18 mouse cellular contexts compared by ENCODE assay signal in the genomic region with DNA sequence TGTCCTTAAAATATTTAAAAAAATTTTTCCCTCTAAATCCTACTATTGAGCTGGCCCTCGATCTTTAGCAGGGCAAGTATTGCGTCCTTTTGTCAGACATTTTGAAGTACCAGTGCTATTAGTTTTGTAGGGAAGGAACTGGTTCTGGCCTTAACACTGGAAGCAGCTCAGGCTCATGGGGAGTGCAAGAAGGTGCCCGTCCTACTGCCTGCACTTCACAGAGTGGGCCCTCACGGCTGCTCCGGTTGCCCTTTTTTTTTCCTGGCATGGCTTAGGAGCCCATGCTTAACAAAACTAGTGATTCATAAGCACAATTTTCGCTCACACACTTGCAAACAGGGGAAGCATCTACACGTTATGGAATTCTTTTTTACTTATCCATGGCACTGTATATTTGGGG. TPM values are rescaled to one million over a fixed set of nuclear protein-coding genes. Genes with fewer than 3 reads are reported as not detected.
DNase-seq lines count a peak whose midpoint lies in the region; ATAC-seq and TF ChIP-seq lines count a peak whose summit lies in the region.
"Had no signal": no experiment of that assay in that cellular context is flagged by ENCODE, and none has a peak within 500 bp of the region (broad histone marks: within the 10 kb centered on the region; RNA-seq: fewer than 3 reads in every experiment).

No protein-coding gene starts in this region.

- intact Hi-C loops in left cerebral cortex, adult 2 months (cut with DNase I), result no loop called here

- H3K36me3 ChIP-seq in neural tube, embryonic 15.5 days, result no peaks in the 10 kb centered on the region
- H3K36me3 ChIP-seq: G1E; heart, embryonic 13.5 days; hindbrain, embryonic 15.5 days had no signal

- ATAC-seq in neural tube, embryonic 15.5 days (ENCODE audit: low FRiP score), result no peak

- peaks cover 45% of the 10 kb centered on the region for H3K27me3 ChIP-seq in neural tube, embryonic 15.5 days (replicated peaks)

- peak overlapping the region; percentile 57 for H3K4me2 ChIP-seq in neural tube, embryonic 15.5 days
- H3K4me2 ChIP-seq: heart, embryonic 13.5 days; hindbrain, embryonic 15.5 days had no signal

- 4% methylated on average over 7 of the region's 7 CpGs for WGBS in neural tube, embryonic 15.5 days

- peak overlapping the region; percentile 57 for H3K4me3 ChIP-seq in neural tube, embryonic 15.5 days (replicated peaks)
- no peak overlapping the region for H3K4me3 ChIP-seq in left cerebral cortex, adult 2 months
- H3K4me3 ChIP-seq: heart, embryonic 13.5 days; hindbrain, embryonic 15.5 days; megakaryocyte, embryonic 14.5 days had no signal

- peak; percentile 7 for DNase-seq in gastrocnemius, postnatal 25 days
- no peak for DNase-seq in gastrocnemius, postnatal 4 days (ENCODE audit: low spot score in 2 of 2)
- DNase-seq in testis, postnatal 10 days (ENCODE audit: low spot score), result peak; percentile 34
- DNase-seq in testis, postnatal 14 days (ENCODE audit: low spot score), result no peak
- DNase-seq in kidney, postnatal 4 days, result peak; percentile 40 to 54
- no peak for DNase-seq in left cerebral cortex, adult 2 months (ENCODE audit: extremely low spot score in 1 of 2, low spot score in 2 of 2)
- no peak for DNase-seq in adrenal gland, adult 8-10 months
- DNase-seq: B cell, adult 2 months; cerebellum, adult 11 months; left cerebral cortex, postnatal 4 days; lung, adult 2 months; thymus, adult 18-20 months had no signal

- H3K4me1 ChIP-seq in neural tube, embryonic 15.5 days, result peaks cover 30% of the 10 kb centered on the region
- H3K4me1 ChIP-seq: hindbrain, embryonic 15.5 days had no signal

- TF ChIP-seq CTCF in left cerebral cortex, adult 2 months (IDR thresholded peaks at IDR 0.05), result no peak

- no peaks in the 10 kb centered on the region for H3K9me3 ChIP-seq in neural tube, embryonic 15.5 days (replicated peaks)
- H3K9me3 ChIP-seq: heart, embryonic 13.5 days; hindbrain, embryonic 15.5 days had no signal

- H3K27ac ChIP-seq in neural tube, embryonic 15.5 days (replicated peaks), result no peak overlapping the region
- H3K27ac ChIP-seq in left cerebral cortex, adult 2 months, result no peak overlapping the region
- H3K27ac ChIP-seq: heart, embryonic 13.5 days; hindbrain, embryonic 15.5 days had no signal

- no peak overlapping the region for H3K9ac ChIP-seq in neural tube, embryonic 15.5 days (replicated peaks)
- H3K9ac ChIP-seq: heart, embryonic 13.5 days; hindbrain, embryonic 15.5 days had no signal

RNA-seq across cellular contexts. Expression of gene Hoxa10, which starts 1.7 kb away (rescaled TPM):
- 10 to 100 TPM; 14.8 to 18.4 TPM for total RNA-seq in gastrocnemius, postnatal 25 days (2021)
- 10 to 100 TPM; 31.5 to 32.3 TPM for total RNA-seq in gastrocnemius, postnatal 4 days (2021)
- 48.9 and 69.7 TPM in 2 replicates for polyA plus RNA-seq in neural tube, embryonic 15.5 days (2015; fragmentation: Nextera tagmentation; extraction: Ambion mirVana)
- total RNA-seq in left cerebral cortex, adult 2 months (2021), result not detected
- total RNA-seq in adrenal gland, adult 8-10 months (2022), result under 1 TPM in 2 of 4 experiments, not detected in 2; 0.15 to 0.16 TPM
- total RNA-seq: left cerebral cortex, postnatal 4 days had no signal
- polyA plus RNA-seq: cortical plate, adult 2 months; G1E; heart, embryonic 13.5 days; lung, adult 2 months had no signal

RNA-seq across cellular contexts. Expression of gene Hoxa11, which starts 6.6 kb away (rescaled TPM):
- total RNA-seq in gastrocnemius, postnatal 25 days (2021), result 1 to 10 TPM; 1.4 to 1.8 TPM
- total RNA-seq in gastrocnemius, postnatal 4 days (2021), result 1 to 10 TPM; 6.0 to 6.6 TPM
- polyA plus RNA-seq in neural tube, embryonic 15.5 days (2015; fragmentation: Nextera tagmentation; extraction: Ambion mirVana), result 4.3 and 9.6 TPM in 2 replicates
- not detected for total RNA-seq in left cerebral cortex, adult 2 months (2021)
- total RNA-seq in adrenal gland, adult 8-10 months (2022), result not detected
- total RNA-seq: G1E; left cerebral cortex, postnatal 4 days had no signal
- polyA plus RNA-seq: cortical plate, adult 2 months; G1E; heart, embryonic 13.5 days; hindbrain, embryonic 15.5 days; lung, adult 2 months had no signal

RNA-seq across cellular contexts. Expression of gene Hoxa9, which starts 8.1 kb away (rescaled TPM):
- total RNA-seq in gastrocnemius, postnatal 25 days (2021), result 10 to 100 TPM in 1 of 2 experiments, 1 to 10 TPM in 1; 5.7 to 13.5 TPM
- 10 to 100 TPM; 16.5 to 17.7 TPM for total RNA-seq in gastrocnemius, postnatal 4 days (2021)
- 64.3 and 77.5 TPM in 2 replicates for polyA plus RNA-seq in neural tube, embryonic 15.5 days (2015; fragmentation: Nextera tagmentation; extraction: Ambion mirVana)
- total RNA-seq in left cerebral cortex, adult 2 months (2021), result not detected
- total RNA-seq in adrenal gland, adult 8-10 months (2022), result under 1 TPM in 3 of 4 experiments, not detected in 1; 0.27 to 0.56 (median 0.55) TPM
- total RNA-seq: left cerebral cortex, postnatal 4 days had no signal
- polyA plus RNA-seq: cortical plate, adult 2 months; G1E; lung, adult 2 months had no signal

RNA-seq across cellular contexts. Expression of gene Hoxa7, which starts 17.3 kb away (rescaled TPM):
- total RNA-seq in gastrocnemius, postnatal 25 days (2021), result 1 to 10 TPM; 4.7 to 5.5 TPM
- total RNA-seq in gastrocnemius, postnatal 4 days (2021), result 10 to 100 TPM; 11.2 to 12.5 TPM
- polyA plus RNA-seq in neural tube, embryonic 15.5 days (2015; fragmentation: Nextera tagmentation; extraction: Ambion mirVana), result 86.8 and 109 TPM in 2 replicates
- total RNA-seq in left cerebral cortex, adult 2 months (2021), result not detected
- total RNA-seq in adrenal gland, adult 8-10 months (2022), result 10 to 100 TPM; 12.9 to 27.9 (median 19.1) TPM
- total RNA-seq: left cerebral cortex, postnatal 4 days had no signal
- polyA plus RNA-seq: cortical plate, adult 2 months had no signal

RNA-seq across cellular contexts. Expression of gene Hoxa13, which starts 21.7 kb away (rescaled TPM):
- 1 to 10 TPM in 1 of 2 experiments, under 1 TPM in 1; 0.48 to 2.1 TPM for total RNA-seq in gastrocnemius, postnatal 25 days (2021)
- total RNA-seq in gastrocnemius, postnatal 4 days (2021), result 1 to 10 TPM; 1.1 to 1.3 TPM
- polyA plus RNA-seq in neural tube, embryonic 15.5 days (2015; fragmentation: Nextera tagmentation; extraction: Ambion mirVana), result 0.08 and 0.26 TPM in 2 replicates
- not detected for total RNA-seq in left cerebral cortex, adult 2 months (2021)
- total RNA-seq in adrenal gland, adult 8-10 months (2022), result not detected
- total RNA-seq: G1E; left cerebral cortex, postnatal 4 days had no signal
- polyA plus RNA-seq: cortical plate, adult 2 months; G1E; heart, embryonic 13.5 days; hindbrain, embryonic 15.5 days; lung, adult 2 months had no signal

Comparison
In these comparisons a context has a peak if more than half of its experiments do, and no peak if none do; other contexts are left out.
1. DNase-seq: peak in gastrocnemius, postnatal 25 days (single experiment), testis, postnatal 10 days (single experiment) and kidney, postnatal 4 days (2 of 2); none in gastrocnemius, postnatal 4 days (0 of 2), testis, postnatal 14 days (single experiment), left cerebral cortex, adult 2 months (0 of 2) and adrenal gland, adult 8-10 months (single experiment).
2. RNA of gene Hoxa10, which starts 1.7 kb away (total RNA-seq): 31.5 to 32.3 TPM in gastrocnemius, postnatal 4 days and 14.8 to 18.4 TPM in gastrocnemius, postnatal 25 days; 0.15 to 0.16 TPM in adrenal gland, adult 8-10 months and not detected in left cerebral cortex, adult 2 months; every median in the first group is over 10 times any median in the second.
3. RNA of gene Hoxa9, which starts 8.1 kb away (total RNA-seq): 16.5 to 17.7 TPM in gastrocnemius, postnatal 4 days and 5.7 to 13.5 TPM in gastrocnemius, postnatal 25 days; 0.27 to 0.56 TPM in adrenal gland, adult 8-10 months and not detected in left cerebral cortex, adult 2 months; every median in the first group is over 4 times any median in the second.